Mouse (Mus musculus) hindbrain, embryonic 13.5 days (tissue): ENCODE measurements around the gene Vsnl1. TPM values are rescaled to one million over a fixed set of nuclear protein-coding genes. Genes with fewer than 3 reads are reported as not detected.

Experiments
- ATAC-seq: fragments of 200-750 bp; cut with Nextera tagmentation; 2 replicates; pipeline ENCODE4 v1.8.0; 2017; ENCODE audit warnings: moderate TSS enrichment; ENCODE audit not compliant: low FRiP score
- H3K27ac ChIP-seq: fragments of 300-500 bp; sonication (generic); 2 replicates; pipeline ENCODE4 v1.5.1; 2015; ENCODE audit warnings: inconsistent platforms, mild to moderate bottlenecking, moderate library complexity
- H3K27me3 ChIP-seq: fragments of 300-500 bp; sonication (generic); 2 replicates; pipeline ENCODE4 v1.6.1; 2015; ENCODE audit warnings: mild to moderate bottlenecking, inconsistent platforms
- H3K36me3 ChIP-seq: fragments of 300-500 bp; sonication (generic); 2 replicates; pipeline ENCODE4 v1.6.1; 2015; ENCODE audit warnings: mild to moderate bottlenecking, inconsistent platforms
- H3K4me1 ChIP-seq: fragments of 300-500 bp; sonication (generic); replicated peaks from 2 replicates; pipeline ENCODE4 v1.6.1; 2015; ENCODE audit warnings: inconsistent platforms
- H3K4me2 ChIP-seq: fragments of 300-500 bp; sonication (generic); 2 replicates; pipeline ENCODE4 v1.6.1; 2015; ENCODE audit warnings: inconsistent platforms, mild to moderate bottlenecking, moderate library complexity
- H3K4me3 ChIP-seq: fragments of 300-500 bp; sonication (generic); 2 replicates; pipeline ENCODE4 v1.5.1; 2015; ENCODE audit warnings: mild to moderate bottlenecking, inconsistent platforms
- H3K9ac ChIP-seq: fragments of 300-500 bp; sonication (generic); 2 replicates; pipeline ENCODE4 v1.6.1; 2015; ENCODE audit warnings: mild to moderate bottlenecking, inconsistent platforms
- H3K9me3 ChIP-seq: fragments of 300-500 bp; sonication (generic); 2 replicates; pipeline ENCODE4 v1.6.1; 2016; ENCODE audit warnings: inconsistent platforms
- WGBS: fragments of 180-500 bp; shearing (Covaris S2); methylation state at CpG from one replicate; pipeline ENCODE4 v1.1.7; 2015; 5-methylcytosine and 5-hydroxymethylcytosine counted together
- polyA plus RNA-seq: library from polyadenylated mRNA; unstranded; fragments of >200 nt; fragmentation: Nextera tagmentation; extraction: Ambion mirVana; gene quantifications from 2 replicates; pipeline ENCODE4 v1.2.1, GENCODE M21; 2015

The Vsnl1 gene
- 23.6 and 28.5 TPM in 2 replicates for polyA plus RNA-seq

- Histone ChIP-seq H3K9me3 (no peaks in the 10 kb centered on the region), H3K27ac (peak within 1 kb of the TSS; percentile 72), H3K4me2 (peak within 1 kb of the TSS; percentile 67), H3K4me3 (peak within 1 kb of the TSS; percentile 47), H3K36me3 (no peaks in the 10 kb centered on the region), H3K4me1 (peaks cover 21% of the 10 kb centered on the region), H3K27me3 (peaks cover 21% of the 10 kb centered on the region), H3K9ac (peak within 1 kb of the TSS; percentile 73)
- peak; percentile 95 for ATAC-seq
- 5% methylated on average over 34 of the region's 34 CpGs for WGBS
Measured at GRCm38 (mm10) chr12:11436497-11437265, at the start of gene Vsnl1. TSS of gene Vsnl1 (minus strand) at chr12:11436613.

- peak overlapping the region; percentile 80 for H3K4me2 ChIP-seq
- H3K36me3 ChIP-seq: no peaks in the 10 kb centered on the region
- no peaks in the 10 kb centered on the region for H3K9me3 ChIP-seq
- peak overlapping the region; percentile 64; the same call in 1 of the 2 replicates for H3K4me3 ChIP-seq
- H3K9ac ChIP-seq: no peak overlapping the region
- H3K27me3 ChIP-seq: peaks cover 6% of the 10 kb centered on the region; the same call in 1 of the 2 replicates
- ATAC-seq: no peak
- no peak overlapping the region for H3K27ac ChIP-seq
- 88% methylated on average over 4 of the region's 4 CpGs for WGBS
- H3K4me1 ChIP-seq: 0 out of 2 replicates have a peak, but pooled peaks cover 4% of the 10 kb centered on the region
Measured at GRCm38 (mm10) chr12:11456632-11457031, 20.2 kb upstream of the Vsnl1 start.

- H3K4me2 ChIP-seq: peak overlapping the region; percentile 80
- peak overlapping the region; percentile 64 for H3K4me3 ChIP-seq
- 0 out of 2 replicates have a peak, but pooled peaks cover 4% of the 10 kb centered on the region for H3K4me1 ChIP-seq
- peaks cover 6% of the 10 kb centered on the region; the same call in 1 of the 2 replicates for H3K27me3 ChIP-seq
- H3K9me3 ChIP-seq: no peaks in the 10 kb centered on the region
- H3K27ac ChIP-seq: peak overlapping the region; percentile 18; the same call in 1 of the 2 replicates
- H3K36me3 ChIP-seq: no peaks in the 10 kb centered on the region
- WGBS: 5% methylated on average over 11 of the region's 11 CpGs
- ATAC-seq: no peak; the same call in 1 of the 2 replicates
- peak overlapping the region; percentile 77 for H3K9ac ChIP-seq
Measured at GRCm38 (mm10) chr12:11456213-11456612, 19.8 kb upstream of the Vsnl1 start.

- no peaks in the 10 kb centered on the region for H3K36me3 ChIP-seq
- peaks cover 6% of the 10 kb centered on the region; the same call in 1 of the 2 replicates for H3K27me3 ChIP-seq
- 1% methylated on average over 37 of the region's 40 CpGs for WGBS
- H3K4me2 ChIP-seq: peak within 1 kb of the TSS; percentile 80
- no peaks in the 10 kb centered on the region for H3K9me3 ChIP-seq
- peak within 1 kb of the TSS; percentile 77 for H3K9ac ChIP-seq
- H3K27ac ChIP-seq: peak within 1 kb of the TSS; percentile 18; the same call in 1 of the 2 replicates
- peak within 1 kb of the TSS; percentile 64 for H3K4me3 ChIP-seq
- ATAC-seq: peak; percentile 100
- H3K4me1 ChIP-seq: 0 out of 2 replicates have a peak, but pooled peaks cover 4% of the 10 kb centered on the region
Measured at GRCm38 (mm10) chr12:11455549-11456194, 19.3 kb upstream of the Vsnl1 start, which contains the start of gene Rad51ap2. TSS of gene Rad51ap2 (plus strand) at chr12:11456079.

GRCm38 (mm10) chr12:11454146-11454545 is 17.7 kb upstream of the Vsnl1 start:
- Histone ChIP-seq H3K9ac (no peak overlapping the region), H3K4me3 (no peak overlapping the region), H3K36me3 (no peaks in the 10 kb centered on the region), H3K9me3 (no peaks in the 10 kb centered on the region), H3K4me2 (no peak overlapping the region), H3K27ac (no peak overlapping the region), H3K4me1 (0 out of 2 replicates have a peak, but pooled peaks cover 4% of the 10 kb centered on the region), H3K27me3 (peaks cover 6% of the 10 kb centered on the region; the same call in 1 of the 2 replicates)
- ATAC-seq: no peak
- WGBS: 77% methylated on average over 5 of the region's 5 CpGs

- Histone ChIP-seq H3K4me3 (peak overlapping the region; percentile 47), H3K9ac (no peak overlapping the region), H3K36me3 (no peaks in the 10 kb centered on the region), H3K4me1 (peaks cover 21% of the 10 kb centered on the region), H3K27ac (no peak overlapping the region), H3K4me2 (peak overlapping the region; percentile 67), H3K27me3 (peaks cover 21% of the 10 kb centered on the region), H3K9me3 (no peaks in the 10 kb centered on the region)
- WGBS: 24% methylated on average over 22 of the region's 23 CpGs
- ATAC-seq: peak; percentile 27; the same call in 1 of the 2 replicates
Measured at GRCm38 (mm10) chr12:11437907-11438447, 1.6 kb upstream of the Vsnl1 start.

- H3K36me3 ChIP-seq: no peaks in the 10 kb centered on the region
- H3K9me3 ChIP-seq: no peaks in the 10 kb centered on the region
- 19% methylated on average over 17 of the region's 17 CpGs for WGBS
- peaks cover 21% of the 10 kb centered on the region for H3K27me3 ChIP-seq
- peak overlapping the region; percentile 73 for H3K9ac ChIP-seq
- H3K27ac ChIP-seq: peak overlapping the region; percentile 35
- peak overlapping the region; percentile 67 for H3K4me2 ChIP-seq
- peak; percentile 21 for ATAC-seq
- H3K4me3 ChIP-seq: peak overlapping the region; percentile 47
- H3K4me1 ChIP-seq: peaks cover 21% of the 10 kb centered on the region
Measured at GRCm38 (mm10) chr12:11437266-11437906, 973 bp upstream of the Vsnl1 start.

GRCm38 (mm10) chr12:11436023-11436350 is 426 bp downstream of the Vsnl1 start:
- 2% methylated on average over 12 of the region's 12 CpGs for WGBS
- no peaks in the 10 kb centered on the region for H3K9me3 ChIP-seq
- H3K27ac ChIP-seq: peak overlapping the region; percentile 72
- H3K36me3 ChIP-seq: no peaks in the 10 kb centered on the region
- peak; percentile 34; the same call in 1 of the 2 replicates for ATAC-seq
- peak overlapping the region; percentile 62 for H3K9ac ChIP-seq
- H3K27me3 ChIP-seq: peaks cover 21% of the 10 kb centered on the region
- peak overlapping the region; percentile 47 for H3K4me3 ChIP-seq
- H3K4me2 ChIP-seq: peak overlapping the region; percentile 67
- peaks cover 21% of the 10 kb centered on the region for H3K4me1 ChIP-seq

GRCm38 (mm10) chr12:11435246-11436022 is 979 bp downstream of the Vsnl1 start:
- Histone ChIP-seq H3K9ac (peak overlapping the region; percentile 62), H3K4me3 (peak overlapping the region; percentile 47), H3K9me3 (no peaks in the 10 kb centered on the region), H3K4me1 (peaks cover 21% of the 10 kb centered on the region), H3K27me3 (peaks cover 21% of the 10 kb centered on the region), H3K4me2 (peak overlapping the region; percentile 67), H3K36me3 (no peaks in the 10 kb centered on the region), H3K27ac (no peak overlapping the region)
- 6% methylated on average over 15 of the region's 15 CpGs for WGBS
- ATAC-seq: no peak

GRCm38 (mm10) chr12:11434446-11434845 is 2.0 kb downstream of the Vsnl1 start:
- 79% methylated on average over 8 of the region's 8 CpGs for WGBS
- peaks cover 21% of the 10 kb centered on the region for H3K27me3 ChIP-seq
- no peaks in the 10 kb centered on the region for H3K9me3 ChIP-seq
- no peak overlapping the region for H3K27ac ChIP-seq
- no peak for ATAC-seq
- H3K4me3 ChIP-seq: peak overlapping the region; percentile 47
- peak overlapping the region; percentile 67 for H3K4me2 ChIP-seq
- no peaks in the 10 kb centered on the region for H3K36me3 ChIP-seq
- H3K9ac ChIP-seq: 0 out of 2 replicates have a peak overlapping the region, but pooled peaks have one; percentile 62
- H3K4me1 ChIP-seq: peaks cover 21% of the 10 kb centered on the region

GRCm38 (mm10) chr12:11433716-11434115 is 2.7 kb downstream of the Vsnl1 start:
- Histone ChIP-seq H3K27ac (no peak overlapping the region), H3K27me3 (peaks cover 21% of the 10 kb centered on the region), H3K9ac (peak overlapping the region; percentile 29; the same call in 1 of the 2 replicates), H3K36me3 (no peaks in the 10 kb centered on the region), H3K4me3 (no peak overlapping the region), H3K4me1 (peaks cover 21% of the 10 kb centered on the region), H3K4me2 (peak overlapping the region; percentile 30; the same call in 1 of the 2 replicates), H3K9me3 (no peaks in the 10 kb centered on the region)
- no peak for ATAC-seq
- WGBS: 63% methylated on average over 1 of the region's 1 CpGs
